Mouse (Mus musculus) lung, postnatal 0 days (tissue): ENCODE data around the gene Mnt.

ENCODE experiments used
- CTCF ChIP-seq: IDR thresholded peaks from 2 replicates; pipeline ENCODE4 v1.5.1; 2016; ENCODE audit warnings: antibody characterized with exemption, mild to moderate bottlenecking
- EP300 ChIP-seq: IDR thresholded peaks from 2 replicates; pipeline ENCODE4 v1.6.1; 2016; ENCODE audit warnings: antibody characterized with exemption, mild to moderate bottlenecking, control low read depth

DNA sequence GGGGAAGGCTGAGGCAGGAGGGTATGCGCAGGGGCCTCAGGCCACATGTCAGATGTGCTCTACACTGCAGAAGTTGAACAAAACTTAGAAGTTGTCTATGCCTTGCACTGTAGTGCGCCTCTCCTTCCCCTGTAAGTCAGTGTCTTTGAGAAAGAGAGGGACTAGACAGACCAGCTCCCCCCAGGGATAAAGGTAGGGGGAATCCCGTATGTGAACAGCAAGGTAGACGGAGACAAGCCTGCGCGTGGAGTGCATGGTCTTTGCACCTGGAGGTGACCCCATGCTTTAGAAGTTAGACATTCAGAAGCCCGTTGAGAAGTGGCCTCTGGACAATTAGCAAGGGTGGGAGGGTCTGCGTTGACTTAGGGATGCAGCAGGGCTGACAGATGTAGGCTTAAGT, 10.0 kb downstream of the Mnt start:
- TF ChIP-seq CTCF, result no peak
- TF ChIP-seq EP300, result no peak
